Mouse (Mus musculus) brain, embryonic 14.5 days (tissue): ENCODE data around the gene Rheb.

Experiments
- CTCF ChIP-seq: fragments of 200-500 bp; IDR thresholded peaks from 2 replicates; pipeline ENCODE4 v1.5.1; 2012; ENCODE audit warnings: inconsistent platforms, mild to moderate bottlenecking, moderate library complexity, borderline replicate concordance; ENCODE audit not compliant: insufficient read depth, insufficient read length; ENCODE audit errors: extremely low read depth
- POLR2A ChIP-seq: fragments of 200-500 bp; IDR thresholded peaks from 2 replicates; pipeline ENCODE4 v1.6.1; 2012; ENCODE audit warnings: mild to moderate bottlenecking, inconsistent platforms, borderline replicate concordance; ENCODE audit not compliant: poor library complexity, insufficient read depth, insufficient read length, severe bottlenecking; ENCODE audit errors: extremely low read depth

- no peak for TF ChIP-seq CTCF
- TF ChIP-seq POLR2A: no peak
Measured at GRCm38 (mm10) chr5:24863804-24864203, 21.4 kb upstream of the Rheb start.
